Mouse (Mus musculus) small intestine, adult 2 months (tissue): ENCODE data around the gene Gpr137b.
"Not testable (repeated sequence)": the region's sequence is repeated elsewhere in the genome, so short reads cannot be mapped to it uniquely, and the experiment has no call there.

Source experiments
- CTCF ChIP-seq: fragments of 200-500 bp; IDR thresholded peaks from 2 replicates; pipeline ENCODE4 v1.5.1; 2012; ENCODE audit warnings: low read depth, mild to moderate bottlenecking, control low read depth, inconsistent platforms, low read length, moderate library complexity, mixed read lengths; ENCODE audit not compliant: insufficient replicate concordance, insufficient read length; ENCODE audit errors: extremely low read depth
- POLR2A ChIP-seq: fragments of 200-500 bp; IDR thresholded peaks from 2 replicates; pipeline ENCODE4 v1.6.1; 2012; ENCODE audit warnings: low read depth, mild to moderate bottlenecking, control low read depth, inconsistent platforms, low read length, moderate library complexity

DNA sequence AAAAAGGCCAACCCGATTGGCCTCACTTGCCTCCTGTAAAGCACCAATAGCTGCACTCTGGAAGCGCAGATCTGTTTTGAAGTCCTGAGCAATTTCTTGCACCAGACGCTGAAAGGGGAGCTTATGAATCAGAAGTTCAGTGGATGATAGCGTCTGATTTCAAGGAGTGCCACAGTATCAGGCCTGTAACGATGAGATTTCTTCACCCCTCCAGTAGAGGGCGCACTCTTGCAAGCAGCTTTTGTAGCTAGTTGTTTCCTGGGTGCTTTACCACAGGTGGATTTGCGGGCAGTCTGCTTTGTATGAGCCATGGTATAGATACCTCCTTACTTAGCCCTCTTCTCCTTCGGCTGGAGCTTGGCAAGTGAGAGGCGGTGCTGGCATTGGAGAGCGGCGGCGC, 25.0 kb upstream of the Gpr137b start:
- TF ChIP-seq CTCF, POLR2A: not testable (repeated sequence)
